Mouse (Mus musculus): ENCODE measurements at regions not wholly inside any gene's neighbourhood (a gene's known extent, or its start where the extent isn't known, plus 50 kb on each side); places are given as distances from the start of the nearest gene placed in this dataset.

GRCm38 (mm10) chr3:80124621-80125020 is 240.3 kb downstream of the Fam198b start:
- no peak for TF ChIP-seq EP300 (IDR thresholded peaks at IDR 0.05)
- TF ChIP-seq CTCF (IDR thresholded peaks at IDR 0.05) = no peak

Data from lung, postnatal 0 days (tissue).